Mouse (Mus musculus) olfactory bulb, adult 2 months (tissue): ENCODE measurements around the gene Cnot10.

Experiments
- CTCF ChIP-seq: fragments of 200-500 bp; IDR thresholded peaks from 2 replicates; pipeline ENCODE4 v1.5.1; 2012; ENCODE audit warnings: low read depth, mild to moderate bottlenecking, low read length, moderate library complexity; ENCODE audit not compliant: insufficient read depth
- POLR2A ChIP-seq: fragments of 200-500 bp; IDR thresholded peaks from 2 replicates; pipeline ENCODE4 v1.6.1; 2012; ENCODE audit warnings: mild to moderate bottlenecking, low read depth, low read length, moderate library complexity; ENCODE audit not compliant: insufficient read depth

DNA sequence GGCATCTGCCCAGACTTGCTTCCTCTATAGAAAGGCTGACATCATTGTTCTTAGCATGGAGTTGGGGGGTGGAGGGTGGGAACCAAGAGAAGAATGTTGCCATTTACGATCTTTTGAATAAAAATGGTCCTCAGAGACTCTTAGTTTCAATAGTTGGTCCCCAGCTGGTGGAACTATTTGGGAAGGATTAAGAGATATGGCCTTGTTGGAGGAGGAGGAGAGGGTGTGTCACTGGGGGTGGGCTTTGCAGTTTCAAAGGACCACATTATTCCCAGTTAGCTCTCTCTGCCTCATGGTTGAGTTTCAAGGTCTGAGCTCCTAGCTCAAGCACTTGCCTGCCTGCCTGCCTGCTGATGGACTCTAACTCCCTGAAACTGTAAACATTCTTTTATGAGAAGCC lies 32.0 kb upstream of the Cnot10 start:
- TF ChIP-seq POLR2A (no peak), CTCF (no peak)
